Mouse (Mus musculus) heart, adult 9 months (tissue): ENCODE results near the gene Tmem151a.
"Not testable (repeated sequence)": the region's sequence is repeated elsewhere in the genome, so short reads cannot be mapped to it uniquely, and the experiment has no call there.

ENCODE experiments used
- DNase-seq, 2 experiments: peaks; one replicate each; pipeline ENCODE4 v3.0.0; 2022; ENCODE audit warnings: low spot score in 2 of 2

Tmem151a gene

DNA sequence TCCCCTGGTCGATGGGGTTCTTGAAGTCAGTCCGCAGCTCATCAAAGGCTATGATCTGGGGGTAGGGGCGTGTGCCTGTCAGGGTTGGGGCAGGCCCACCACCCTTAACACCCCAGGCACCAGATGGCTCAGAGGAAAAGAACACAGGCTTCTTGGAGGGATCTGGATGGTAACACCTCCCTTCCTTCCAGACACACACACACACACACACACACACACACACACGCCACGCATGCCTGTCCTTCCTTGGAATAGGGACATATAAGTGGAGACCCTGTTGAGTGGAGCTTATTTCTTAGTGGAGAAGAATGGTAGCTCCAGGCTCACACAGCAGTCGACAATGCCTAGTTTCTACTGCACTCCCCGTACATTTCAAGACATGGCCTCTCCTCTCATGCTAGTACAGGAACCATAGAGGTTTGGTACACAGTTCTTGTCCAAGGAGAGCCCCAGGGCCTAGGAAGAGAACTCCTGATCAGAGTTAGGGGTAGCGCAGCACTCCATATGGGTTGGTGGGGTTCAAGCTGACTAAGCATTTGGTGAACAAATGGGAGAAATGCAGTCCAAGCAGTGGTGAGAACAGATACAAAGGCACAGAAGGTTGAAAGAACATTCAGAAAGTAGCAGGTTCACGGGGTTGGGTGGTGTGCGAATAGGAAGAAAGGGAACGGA, 9.6 kb upstream of the Tmem151a start:
- no peak for DNase-seq

DNA sequence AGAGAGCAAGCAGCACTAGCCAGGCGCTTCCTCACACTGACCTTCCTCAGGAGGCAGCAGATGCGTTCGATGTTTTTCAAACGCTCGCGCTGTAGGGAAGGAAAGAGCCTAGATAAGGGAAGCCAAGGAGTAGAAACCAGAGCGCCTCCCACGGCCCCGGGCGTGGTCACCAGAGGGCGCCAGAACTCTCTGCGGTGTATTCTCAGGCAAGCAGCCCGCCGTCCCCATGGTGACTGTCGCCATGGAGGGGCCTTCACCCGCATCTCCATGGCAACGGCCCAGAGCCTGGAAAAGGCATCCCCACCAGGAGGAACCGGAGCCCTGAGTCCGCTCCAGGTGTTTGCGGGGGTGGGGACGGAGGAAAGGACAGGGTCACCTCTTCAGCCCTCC, 8.9 kb upstream of the Tmem151a start:
- DNase-seq = peak; percentile 77 to 82

DNA sequence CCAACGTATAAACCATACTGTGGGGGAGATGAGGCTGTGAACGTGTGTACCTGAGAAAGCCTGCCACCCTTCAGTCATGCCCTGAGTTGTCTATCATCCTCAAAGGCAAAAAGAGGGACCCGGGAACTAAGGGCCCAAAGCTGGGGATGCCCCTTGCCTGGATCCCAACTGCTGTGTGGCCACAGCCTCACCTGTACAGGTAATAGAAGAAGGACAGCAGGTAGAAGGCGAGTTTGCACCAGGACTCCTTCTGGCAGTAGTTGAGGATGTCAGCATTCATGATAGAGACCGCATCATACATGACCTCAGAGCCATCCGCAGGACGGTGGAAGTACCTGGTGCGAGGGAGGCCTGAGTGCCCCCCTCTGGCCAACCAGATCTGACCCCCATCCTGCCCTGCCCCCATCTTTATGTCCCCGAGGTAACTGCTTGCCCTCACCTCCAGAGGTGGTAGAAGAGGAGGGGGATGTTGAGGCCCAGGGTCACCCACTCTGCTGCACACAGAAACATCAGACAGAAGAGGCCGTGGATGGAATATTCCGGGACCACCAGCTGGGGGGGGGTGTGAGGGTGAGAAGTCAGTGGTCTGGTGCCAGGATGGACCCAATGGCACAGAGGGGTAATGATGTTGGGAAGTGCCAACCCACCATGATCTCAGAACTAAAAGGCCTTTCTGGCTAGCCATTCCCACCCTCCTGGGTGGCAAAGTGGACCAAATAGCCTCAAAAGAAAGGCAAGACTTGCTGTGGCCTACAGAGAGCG, 8.3 kb upstream of the Tmem151a start:
- DNase-seq = no peak

DNA sequence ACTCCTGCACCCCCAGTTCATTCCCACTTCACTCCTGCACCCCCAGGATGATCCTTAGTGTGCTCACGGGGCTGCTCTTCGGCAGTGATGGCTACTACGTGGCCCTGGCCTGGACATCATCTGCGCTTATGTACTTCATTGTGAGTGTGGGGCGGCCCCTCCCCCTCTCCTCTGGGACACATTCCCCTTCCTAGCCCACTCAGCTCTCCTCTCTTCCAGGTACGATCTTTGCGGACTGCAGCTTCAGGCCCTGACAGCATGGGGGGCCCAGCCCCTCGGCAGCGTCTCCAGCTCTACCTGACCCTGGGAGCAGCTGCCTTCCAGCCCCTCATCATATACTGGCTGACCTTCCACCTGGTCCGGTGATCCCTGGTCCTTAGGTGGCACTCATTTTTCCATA, 6.8 kb upstream of the Tmem151a start:
- DNase-seq = no peak

DNA sequence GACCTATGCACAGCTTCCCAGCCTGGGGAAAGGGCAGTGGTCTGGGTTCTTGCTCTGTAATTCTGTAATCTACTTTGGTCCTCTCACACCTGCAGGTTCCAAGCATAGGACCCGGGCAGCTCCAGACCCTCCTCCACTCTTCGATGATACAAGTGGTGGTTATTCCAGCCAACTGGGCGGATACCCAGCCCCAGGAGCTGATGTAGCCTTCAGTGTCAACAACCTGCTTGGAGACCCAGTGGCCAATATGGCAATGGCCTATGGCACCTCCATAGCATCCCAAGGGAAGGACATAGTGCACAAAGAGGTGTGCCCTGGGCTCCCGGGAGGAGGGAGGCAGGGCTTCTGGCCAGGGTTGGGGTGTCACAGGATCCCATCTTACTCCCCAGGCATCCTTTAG, 4.0 kb upstream of the Tmem151a start:
- DNase-seq = no peak

DNA sequence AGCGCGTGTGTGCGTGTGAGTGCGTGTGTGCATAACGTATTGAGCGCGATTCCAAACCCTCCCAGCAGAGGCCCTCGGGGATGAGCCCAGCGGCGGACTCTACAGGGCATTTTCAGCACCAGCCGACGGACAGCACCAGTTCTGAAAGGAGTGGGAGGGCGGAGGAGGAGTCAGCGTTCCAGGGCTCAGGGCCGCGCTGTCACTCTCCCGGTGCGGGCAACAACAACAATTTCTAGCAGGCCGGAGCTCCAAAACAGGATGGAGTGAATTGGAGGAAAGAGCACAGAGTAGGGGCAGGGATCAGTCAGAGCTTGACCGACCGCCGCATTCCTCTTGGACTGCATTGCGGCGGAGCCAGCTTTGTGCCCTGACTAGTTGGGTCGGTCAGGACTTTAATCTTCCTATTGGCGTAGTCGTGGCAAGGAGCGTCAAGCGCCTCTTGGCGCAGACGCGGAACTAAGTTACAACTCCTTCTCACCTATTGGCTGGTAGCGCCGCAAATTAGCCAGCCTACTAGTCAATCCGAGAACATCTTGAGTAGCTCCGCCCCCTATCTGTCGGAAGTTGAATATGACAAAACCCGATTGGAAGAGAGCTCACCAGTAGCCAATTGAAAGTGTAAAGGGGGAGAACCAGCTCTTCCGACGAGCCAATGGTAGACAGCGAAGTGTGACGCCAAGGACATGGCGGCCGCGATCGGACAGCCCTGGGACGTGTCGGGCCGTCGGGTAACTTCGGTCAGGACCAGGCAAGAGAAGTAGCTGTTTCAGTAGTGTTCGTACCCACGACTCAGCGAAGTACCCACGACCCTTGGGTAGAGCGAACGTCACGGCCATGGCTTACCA, 2.8 kb upstream of the Tmem151a start, which contains the start of gene Yif1a:
Yif1a (plus strand) TSS at position 655 of the 845 bp plus-strand sequence.
- DNase-seq = peak; percentile 98 to 99

DNA sequence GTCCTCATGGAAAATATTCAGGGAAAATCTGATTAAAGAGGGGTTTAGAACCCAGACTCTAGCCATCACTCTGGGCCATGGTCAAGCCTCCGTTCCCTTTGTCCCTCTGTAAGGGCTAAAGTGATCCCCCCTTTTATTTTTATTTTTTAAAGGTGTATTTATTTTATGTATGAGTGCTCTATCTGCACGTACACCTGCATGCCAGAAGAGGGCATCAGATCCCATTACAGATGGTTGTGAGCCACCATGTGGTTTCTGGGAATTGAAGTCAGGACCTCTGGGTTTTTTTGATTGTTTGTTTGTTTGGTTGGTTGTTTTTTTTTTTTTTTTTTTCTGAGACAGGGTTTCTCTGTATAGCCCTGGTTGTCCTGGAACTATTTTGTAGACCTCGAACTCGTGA, 1.2 kb upstream of the Tmem151a start:
- not testable (repeated sequence) for DNase-seq

DNA sequence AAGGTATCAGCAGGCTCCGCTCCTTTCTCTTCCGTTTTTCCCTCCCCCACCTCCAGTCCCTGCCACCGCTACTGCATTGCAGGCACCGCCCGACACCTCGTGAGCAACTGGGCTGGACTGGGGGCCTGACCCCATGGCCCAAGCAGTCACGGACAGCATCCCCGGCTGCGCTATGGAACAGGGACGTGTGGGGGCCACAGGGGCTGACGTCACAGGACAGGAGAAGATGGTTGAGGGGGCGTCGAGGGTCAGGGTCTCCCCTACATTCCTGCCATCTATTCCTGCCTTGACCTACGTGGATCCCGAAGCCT, 542 bp downstream of the Tmem151a start:
- DNase-seq = no peak

DNA sequence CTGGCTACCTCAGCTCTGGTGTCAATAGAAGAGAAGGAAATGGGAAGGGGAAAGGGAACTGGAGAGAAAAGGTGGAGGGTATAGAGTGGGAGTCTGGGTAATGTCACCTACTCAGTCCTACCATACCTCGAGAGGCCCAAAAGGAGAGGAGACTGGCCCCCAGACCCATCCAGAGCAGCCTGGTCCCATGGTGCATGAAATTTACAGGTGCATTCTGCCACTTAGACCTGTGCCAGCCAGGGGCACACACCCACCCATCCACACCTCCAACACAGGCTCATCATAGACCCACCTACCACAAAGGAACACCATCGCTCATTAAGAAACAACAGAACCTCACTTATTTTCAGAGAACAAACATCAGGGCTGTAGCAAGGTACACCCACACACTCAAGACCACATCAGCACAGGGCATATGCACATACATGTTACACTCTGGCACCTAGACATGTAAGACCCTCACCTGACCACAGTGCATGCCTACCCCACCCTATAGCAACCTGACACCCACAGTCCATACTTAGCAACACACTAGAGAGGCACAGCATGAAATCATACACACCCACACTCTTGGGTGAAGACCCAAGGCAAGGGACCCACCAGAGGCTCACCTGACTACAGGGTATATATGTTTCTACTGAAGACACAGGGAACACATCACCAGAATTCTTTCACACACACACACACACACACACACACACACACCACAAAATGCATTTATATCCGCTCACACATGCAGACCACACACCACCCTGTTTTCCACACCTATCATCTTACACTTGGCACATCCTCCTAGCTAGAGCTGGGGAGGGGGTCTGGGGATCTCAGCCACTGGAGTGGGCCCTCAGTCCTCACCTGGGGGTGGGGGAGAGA, 1.1 kb downstream of the Tmem151a start:
- no peak for DNase-seq

DNA sequence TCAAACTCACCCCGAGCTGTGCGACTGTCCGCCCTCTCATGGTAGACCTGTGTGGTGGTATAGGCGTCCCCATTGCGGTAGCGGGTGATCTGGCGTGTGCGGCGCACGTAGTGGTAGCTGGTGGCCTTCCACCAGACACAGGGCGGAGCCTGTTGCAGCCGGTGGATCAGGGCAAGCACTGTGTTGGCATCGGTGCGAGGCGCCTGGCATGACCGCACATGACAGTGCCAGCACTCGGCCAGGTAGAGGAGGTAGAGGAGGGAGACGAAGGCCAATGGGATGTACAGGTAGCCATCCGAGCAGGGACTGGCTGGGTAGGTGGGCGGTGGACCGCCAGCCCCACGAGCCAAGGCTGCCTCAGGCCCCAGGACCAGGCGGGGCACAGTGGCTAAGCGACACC, 2.7 kb downstream of the Tmem151a start:
- DNase-seq = no peak

DNA sequence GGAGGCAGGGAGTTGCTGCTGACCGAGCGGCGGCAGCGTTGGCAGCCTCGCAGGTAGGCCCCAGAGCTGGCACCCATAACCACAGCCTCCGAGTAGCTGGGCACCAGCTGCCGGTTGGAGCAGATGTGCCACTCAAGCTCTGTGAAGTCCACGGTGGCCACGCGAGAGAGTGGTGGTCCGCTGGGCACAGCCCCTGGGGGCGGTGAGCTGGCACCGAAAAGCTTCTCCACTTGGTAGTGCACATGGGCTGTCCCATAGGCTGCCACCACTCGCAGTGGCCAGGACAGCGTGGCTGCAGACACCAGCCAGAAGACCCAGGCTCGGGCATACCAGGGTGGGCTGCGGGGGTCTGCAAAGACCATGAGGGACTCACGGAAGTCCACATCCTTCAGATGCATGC, 3.3 kb downstream of the Tmem151a start:
- DNase-seq = no peak

DNA sequence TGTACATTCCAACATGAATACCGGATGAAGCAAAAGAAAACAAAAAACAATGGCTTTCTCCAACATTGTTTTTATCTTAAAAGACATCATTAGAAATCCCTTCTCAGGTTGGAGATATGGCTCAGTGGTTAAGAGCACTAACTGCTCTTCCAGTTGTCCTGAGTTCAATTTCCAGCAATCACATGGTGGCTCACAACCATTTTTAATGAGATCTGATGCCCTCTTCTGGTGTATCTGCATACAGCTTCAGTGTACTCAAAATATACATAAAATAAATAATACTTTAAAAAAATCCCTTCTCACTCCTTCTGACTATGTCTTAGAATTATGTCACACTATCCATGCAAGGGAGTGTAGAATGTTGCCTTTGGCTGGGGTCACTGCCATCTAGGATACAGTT, 6.1 kb downstream of the Tmem151a start:
- no peak for DNase-seq

DNA sequence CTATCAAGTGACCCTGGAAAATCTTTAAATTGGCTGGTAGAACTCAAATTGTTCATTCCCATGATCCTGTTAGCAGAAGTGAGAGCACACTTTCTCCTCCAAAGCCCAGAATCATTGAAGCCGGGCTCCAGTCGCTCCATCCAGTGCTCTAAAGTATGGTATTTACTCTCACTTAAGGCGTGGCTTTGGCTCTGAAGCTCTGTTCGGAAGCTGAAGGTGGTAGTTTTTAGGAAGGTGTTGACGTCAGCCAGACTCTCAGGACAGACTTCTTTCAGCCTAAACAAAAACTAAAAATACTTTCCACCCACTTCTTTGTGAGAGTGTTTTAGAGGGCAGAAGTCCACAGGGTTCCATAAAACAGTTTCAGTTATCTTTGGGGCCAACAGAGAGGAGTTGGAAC, 11.8 kb downstream of the Tmem151a start:
- no peak for DNase-seq

DNA sequence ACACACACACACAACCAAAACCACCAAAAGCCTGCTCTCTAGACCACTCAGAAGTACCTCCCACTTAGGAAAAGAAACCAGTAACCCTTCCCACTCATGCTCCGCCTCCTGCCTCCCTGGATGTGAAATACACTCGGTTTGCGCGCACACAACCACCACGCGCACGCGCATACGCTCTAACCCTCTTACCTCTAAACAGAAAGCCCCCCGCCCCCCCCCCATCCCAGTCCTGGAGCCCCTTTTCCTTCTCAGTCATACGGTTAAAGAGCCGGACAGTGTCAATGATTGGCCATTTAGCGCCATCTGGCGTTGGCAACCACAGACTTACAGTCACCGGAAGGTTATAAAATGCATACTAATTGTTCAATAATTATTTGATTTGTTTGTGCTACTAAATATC, 12.3 kb downstream of the Tmem151a start:
- no peak for DNase-seq

DNA sequence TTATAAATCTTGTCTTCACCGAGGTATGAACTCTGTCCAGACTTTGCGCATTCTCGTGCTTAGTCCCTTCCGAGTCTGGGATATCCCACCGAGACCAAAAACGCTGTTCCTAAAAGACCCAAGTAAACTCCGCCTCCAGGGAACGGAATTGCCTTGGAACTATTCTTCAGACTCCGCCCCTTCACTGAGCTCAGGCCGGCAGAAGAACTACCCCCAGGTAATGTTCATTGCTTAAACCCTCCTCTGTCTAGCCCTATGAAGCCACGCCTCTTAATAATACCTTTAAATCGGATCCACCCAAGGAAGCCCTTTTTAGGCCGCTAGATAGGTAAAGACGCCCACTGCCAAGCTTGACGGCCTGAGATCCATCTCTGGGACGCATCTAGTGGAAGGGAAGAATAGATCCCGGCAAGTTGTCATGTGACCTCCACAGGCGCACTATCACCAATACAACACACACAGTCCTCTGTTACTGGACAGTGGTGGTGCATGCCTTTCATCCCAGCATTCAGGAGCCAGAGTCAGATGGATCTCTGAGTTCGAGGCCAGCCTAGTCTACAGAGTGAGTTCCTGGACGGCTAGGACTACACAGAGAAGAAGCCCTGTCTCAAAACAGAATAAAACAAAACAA, 12.8 kb downstream of the Tmem151a start:
- no peak for DNase-seq

DNA sequence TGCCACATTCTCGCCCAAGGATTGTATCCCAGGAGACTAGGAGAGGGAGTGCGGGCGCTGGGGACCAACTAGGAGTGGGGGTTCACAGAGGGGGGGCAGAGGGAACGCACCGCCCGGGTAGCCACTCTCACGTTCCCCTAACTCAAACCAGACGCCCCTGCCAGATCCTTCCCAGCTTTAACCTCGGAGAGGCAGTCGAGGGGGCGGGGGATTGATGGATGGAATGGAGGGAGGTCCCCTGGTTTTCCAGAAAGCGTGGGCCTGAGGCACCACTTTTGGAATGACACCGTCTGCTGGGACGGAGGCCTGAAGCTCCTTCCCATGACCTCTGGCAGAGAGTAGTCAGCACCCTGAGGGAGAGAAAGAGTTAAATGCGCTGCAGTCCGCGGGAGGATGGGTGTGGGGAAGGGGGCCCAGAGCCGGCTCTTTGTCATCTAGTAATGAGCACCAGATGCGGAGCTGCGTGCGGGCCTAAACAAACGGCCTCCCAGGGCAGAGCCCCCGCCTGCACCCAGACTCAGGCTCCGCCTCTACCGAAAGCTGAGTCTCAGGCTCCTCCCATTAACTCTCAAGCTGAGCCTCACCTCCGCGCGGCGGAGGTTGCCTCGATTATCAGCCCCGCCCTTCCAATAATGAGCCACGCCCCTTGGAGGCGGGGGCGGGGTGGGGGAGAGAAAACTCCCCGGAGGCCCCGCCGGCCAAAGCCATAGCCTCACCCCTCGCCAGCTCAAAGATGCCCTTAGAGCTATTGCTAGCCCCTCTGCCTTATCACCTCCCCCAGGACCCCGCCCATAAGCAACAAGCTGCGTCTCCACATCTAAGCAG, 13.6 kb downstream of the Tmem151a start:
- DNase-seq = peak; percentile 80 to 85

DNA sequence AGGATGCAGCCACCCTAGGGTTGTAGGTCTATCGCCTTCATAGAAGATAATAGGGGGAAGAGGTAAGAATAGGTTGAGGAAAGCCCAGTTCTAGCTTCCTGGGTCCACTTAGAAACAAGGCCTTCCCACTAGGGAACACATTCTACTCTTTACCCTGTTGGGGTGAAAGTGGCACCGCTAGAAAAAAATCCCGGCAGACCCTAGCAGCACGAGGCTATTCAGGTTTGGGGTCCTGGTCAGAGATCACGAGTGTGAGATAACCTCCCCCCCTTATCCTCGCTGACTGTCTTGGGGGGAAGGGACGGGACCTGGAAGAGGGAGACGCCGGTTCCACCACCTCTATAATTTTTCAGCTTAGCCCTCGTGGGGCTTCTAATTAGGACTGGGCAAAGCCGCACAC, 14.3 kb downstream of the Tmem151a start:
- no peak for DNase-seq

DNA sequence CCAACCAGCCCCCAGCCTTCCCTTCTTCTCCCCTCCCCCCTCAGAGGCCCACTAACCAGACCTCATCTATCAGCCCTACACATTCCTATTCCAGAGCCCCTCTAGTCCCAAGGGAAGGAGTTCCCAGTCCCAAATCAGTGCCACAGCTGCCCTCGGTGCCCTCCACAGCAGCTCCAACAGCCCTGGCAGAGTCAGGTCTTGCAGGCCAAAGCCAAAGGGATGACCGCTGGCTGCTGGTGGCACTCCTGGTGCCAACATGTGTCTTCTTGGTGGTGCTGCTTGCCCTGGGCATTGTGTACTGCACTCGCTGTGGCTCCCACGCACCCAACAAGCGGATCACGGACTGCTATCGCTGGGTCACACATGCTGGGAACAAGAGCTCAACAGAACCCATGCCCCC, 15.4 kb downstream of the Tmem151a start:
- DNase-seq = no peak

DNA sequence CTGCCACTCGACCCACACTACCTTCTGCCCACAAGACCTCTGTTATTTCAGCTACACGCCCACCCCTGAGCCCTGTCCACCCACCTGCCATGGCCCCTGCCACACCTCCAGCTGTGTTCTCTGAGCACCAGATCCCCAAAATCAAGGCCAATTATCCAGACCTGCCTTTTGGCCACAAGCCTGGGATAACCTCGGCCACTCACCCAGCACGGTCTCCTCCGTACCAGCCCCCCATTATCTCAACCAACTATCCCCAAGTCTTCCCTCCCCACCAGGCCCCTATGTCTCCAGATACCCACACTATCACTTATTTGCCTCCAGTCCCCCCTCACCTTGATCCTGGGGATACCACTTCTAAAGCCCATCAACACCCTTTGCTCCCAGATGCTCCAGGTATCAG, 15.8 kb downstream of the Tmem151a start:
- no peak for DNase-seq

DNA sequence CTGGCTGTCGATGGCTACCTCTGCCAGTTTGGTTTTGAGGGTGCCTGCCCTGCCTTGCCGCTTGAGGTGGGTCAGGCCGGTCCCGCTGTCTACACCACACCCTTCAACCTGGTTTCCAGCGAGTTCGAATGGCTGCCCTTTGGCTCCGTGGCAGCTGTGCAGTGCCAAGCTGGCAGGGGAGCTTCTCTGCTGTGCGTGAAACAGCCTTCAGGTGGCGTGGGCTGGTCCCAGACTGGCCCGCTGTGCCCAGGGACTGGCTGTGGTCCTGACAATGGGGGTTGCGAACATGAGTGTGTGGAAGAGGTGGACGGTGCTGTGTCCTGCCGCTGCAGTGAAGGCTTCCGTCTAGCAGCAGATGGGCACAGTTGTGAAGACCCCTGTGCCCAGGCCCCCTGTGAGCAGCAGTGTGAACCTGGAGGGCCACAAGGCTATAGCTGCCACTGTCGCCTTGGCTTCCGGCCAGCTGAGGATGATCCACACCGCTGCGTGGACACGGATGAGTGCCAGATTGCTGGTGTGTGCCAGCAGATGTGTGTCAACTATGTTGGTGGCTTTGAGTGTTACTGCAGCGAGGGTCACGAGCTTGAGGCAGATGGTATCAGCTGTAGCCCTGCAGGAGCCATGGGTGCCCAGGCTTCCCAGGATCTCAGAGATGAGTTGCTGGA, 16.6 kb downstream of the Tmem151a start:
- DNase-seq = no peak
